7 mouse cellular contexts compared by ENCODE assay signal in genomic region chr12:69516314-69516916, GRCm38 (mm10).
DNase-seq lines count a peak whose midpoint lies in the region; ATAC-seq lines count a peak whose summit lies in the region.

No protein-coding gene starts in this region.

- DNase-seq in 3T3-L1 (ENCODE audit: low read depth, low spot score) (peak; percentile 65), A20 (ENCODE audit: low read depth, low spot score) (peak; percentile 74), MN1 (ENCODE audit: low spot score) (no peak)
- peak; percentile 84 for DNase-seq in induced T-regulatory cell, adult 2 months (ENCODE audit: low read depth)
- no peak for DNase-seq in right cerebral cortex, postnatal 25 days
- no peak for DNase-seq in left cerebral cortex, postnatal 36 days (ENCODE audit: low spot score in 2 of 2)

- peak; percentile 84 for ATAC-seq in neutrophil, adult 5-6 weeks (ENCODE audit: extremely low read depth, insufficient number of reproducible peaks, low FRiP score, poor library complexity, severe bottlenecking)

- intact Hi-C loops in left cerebral cortex, postnatal 36 days (cut with DNase I), result no loop called here

Comparison
In these comparisons a context has a peak if more than half of its experiments do, and no peak if none do; other contexts are left out.
1. DNase-seq: peak in 3T3-L1 (single experiment), A20 (single experiment) and induced T-regulatory cell, adult 2 months (single experiment); none in right cerebral cortex, postnatal 25 days (single experiment), left cerebral cortex, postnatal 36 days (0 of 2) and MN1 (single experiment).